Mouse (Mus musculus): ENCODE measurements around the gene Glcci1. TPM values are rescaled to one million over a fixed set of nuclear protein-coding genes. Genes with fewer than 3 reads are reported as not detected.

Glcci1 gene
- 10 to 100 TPM; 47.0 to 49.5 TPM for total RNA-seq (2023)

GRCm38 (mm10) chr6:8509551-8509950 is at the start of gene Glcci1:
Gene Glcci1 (plus strand): TSS chr6:8509600.

